Mouse (Mus musculus) large intestine, adult 2 months (tissue): ENCODE data around the gene Eif4b. TPM values are rescaled to one million over a fixed set of nuclear protein-coding genes. Genes with fewer than 3 reads are reported as not detected.

Experiments used
- DNase-seq: peaks from one replicate; pipeline ENCODE4 v3.0.0-alpha.2; 2012; ENCODE audit warnings: low read depth, low spot score
- WGBS: fragments of 180-500 bp; shearing (Covaris S2); methylation state at CpG from one replicate; pipeline ENCODE4 v1.1.7; 2018; 5-methylcytosine and 5-hydroxymethylcytosine counted together
- polyA plus RNA-seq: library from polyadenylated mRNA; depleted of rRNA; stranded (reverse); fragments of >200 nt; gene quantifications from 2 replicates; pipeline ENCODE4 v1.2.3, GENCODE M21; 2012; rRNA removed

The Eif4b gene
- polyA plus RNA-seq, 1 experiment: 58.6 TPM

DNA sequence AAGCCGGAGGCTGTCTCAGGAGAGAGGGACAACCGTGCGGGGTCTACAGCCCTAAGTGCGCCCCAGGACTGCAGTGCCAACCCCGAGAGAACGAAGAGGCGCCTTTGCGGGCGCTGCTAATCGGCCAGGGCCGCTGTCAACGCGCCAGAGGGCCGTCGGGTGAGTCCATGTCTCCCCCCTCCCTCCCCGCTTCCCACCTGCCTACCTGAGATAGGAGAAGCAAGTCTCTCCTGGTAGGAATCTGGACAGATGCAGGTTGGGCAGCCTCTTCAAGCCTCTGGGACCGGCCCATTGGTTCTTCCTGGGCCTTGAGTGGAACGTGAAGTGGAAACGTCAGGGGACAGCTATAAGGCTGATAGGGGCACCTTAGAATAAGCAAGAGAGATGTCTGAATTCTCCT is 71.2 kb downstream of the Eif4b start:
- no peak for DNase-seq
- 44% methylated on average over 19 of the region's 19 CpGs for WGBS

DNA sequence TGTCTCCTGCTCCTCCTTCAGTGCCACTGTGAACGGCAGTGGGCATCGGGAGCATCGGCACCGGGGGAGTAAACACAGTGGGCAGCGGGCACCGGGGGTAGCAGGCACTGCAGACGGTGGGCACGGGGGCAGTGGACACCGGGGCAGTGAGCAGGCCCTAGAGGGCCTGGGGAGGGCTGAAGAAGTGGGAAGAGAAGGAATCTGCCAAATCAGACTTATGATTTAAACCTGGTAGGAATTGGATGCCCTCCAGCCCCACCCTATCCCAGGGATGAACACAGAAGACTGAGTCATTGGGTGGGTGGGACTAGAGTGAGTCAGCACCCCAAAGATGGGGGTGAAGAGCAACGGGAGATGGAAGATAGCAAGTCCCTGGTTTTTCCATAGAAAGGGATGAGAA is 71.8 kb downstream of the Eif4b start:
- WGBS: 77% methylated on average over 10 of the region's 10 CpGs
- DNase-seq: no peak

DNA sequence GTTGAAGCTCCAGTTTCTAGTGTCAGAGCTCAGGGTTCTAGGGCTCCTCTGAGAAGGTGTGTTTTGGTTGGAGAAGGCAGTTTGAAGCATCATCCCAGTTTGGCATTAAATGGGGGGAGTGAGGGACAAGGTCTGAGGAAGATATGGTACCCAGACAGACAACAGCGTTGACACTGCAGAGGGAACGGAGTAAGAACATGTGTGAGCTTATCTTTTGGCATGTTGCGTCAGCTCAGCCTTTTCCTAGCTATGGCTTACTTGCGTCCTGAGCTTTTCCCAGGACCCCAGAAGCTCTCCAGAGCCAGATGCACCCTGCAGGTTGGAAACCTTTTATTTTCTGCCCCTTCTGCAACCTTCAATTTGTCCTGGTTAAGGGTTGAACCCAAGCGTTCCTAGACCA is 72.5 kb downstream of the Eif4b start:
- no peak for DNase-seq
- 89% methylated on average over 5 of the region's 5 CpGs for WGBS

Other genes with a start within 250 kb of the Eif4b start
- 0.04 and 0.17 TPM in 2 replicates for gene Krt1, start 223.0 kb upstream of the Eif4b start, polyA plus RNA-seq
- not detected in 2 replicates for gene Krt77, start 204.1 kb upstream of the Eif4b start, polyA plus RNA-seq
- 0.02 TPM in 1 of 2 replicates, not detected in the other for gene Krt76, start 180.9 kb upstream of the Eif4b start, polyA plus RNA-seq
- gene Krt4, start 149.0 kb upstream of the Eif4b start, polyA plus RNA-seq: 0.11 and 0.21 TPM in 2 replicates
- gene Krt79, start 133.4 kb upstream of the Eif4b start, polyA plus RNA-seq: 0.21 and 0.43 TPM in 2 replicates
- gene Krt78, start 119.5 kb upstream of the Eif4b start, polyA plus RNA-seq: 0.16 and 0.19 TPM in 2 replicates
- 2,897 and 3,506 TPM in 2 replicates for gene Krt8, start 69.3 kb upstream of the Eif4b start, polyA plus RNA-seq
- gene Krt18, start 45.6 kb upstream of the Eif4b start, polyA plus RNA-seq: 214 and 251 TPM in 2 replicates
- 37.0 and 45.5 TPM in 2 replicates for gene Tns2, start 26.6 kb downstream of the Eif4b start, polyA plus RNA-seq
- gene Spryd3, start 62.5 kb downstream of the Eif4b start, polyA plus RNA-seq: 32.1 and 35.9 TPM in 2 replicates
- gene Igfbp6, start 70.6 kb downstream of the Eif4b start, polyA plus RNA-seq: 15.4 and 34.3 TPM in 2 replicates
- 96.3 and 315 TPM in 2 replicates for gene Soat2, start 76.8 kb downstream of the Eif4b start, polyA plus RNA-seq
- gene Zfp740, start 129.5 kb downstream of the Eif4b start, polyA plus RNA-seq: 20.2 and 26.4 TPM in 2 replicates
- 18.9 and 23.9 TPM in 2 replicates for gene Csad, start 131.0 kb downstream of the Eif4b start, polyA plus RNA-seq
- gene Itgb7, start 158.2 kb downstream of the Eif4b start, polyA plus RNA-seq: 23.0 and 24.8 TPM in 2 replicates
- gene Rarg, start 183.7 kb downstream of the Eif4b start, polyA plus RNA-seq: 6.9 and 8.6 TPM in 2 replicates
- not detected in 2 replicates for gene Gm9918, start 196.8 kb downstream of the Eif4b start, polyA plus RNA-seq
- 52.4 and 57.1 TPM in 2 replicates for gene Mfsd5, start 205.7 kb downstream of the Eif4b start, polyA plus RNA-seq
- 14.8 and 16.1 TPM in 2 replicates for gene Espl1, start 222.5 kb downstream of the Eif4b start, polyA plus RNA-seq